Mouse (Mus musculus) ES-E14 (cell line): ENCODE data around the gene Llgl2. TPM values are rescaled to one million over a fixed set of nuclear protein-coding genes. Genes with fewer than 3 reads are reported as not detected.

Experiments
- DNase-seq: peaks from one replicate; pipeline ENCODE4 v3.0.0-alpha.2; 2013; ENCODE audit warnings: low read depth, low spot score
- H3K27ac ChIP-seq: 2 replicates; pipeline ENCODE4 v1.5.1; 2012; ENCODE audit warnings: low read depth, mild to moderate bottlenecking, low read length, moderate library complexity, mixed read lengths; ENCODE audit not compliant: poor library complexity, insufficient read depth, severe bottlenecking
- H3K36me3 ChIP-seq: 2 replicates; pipeline ENCODE4 v1.6.1; 2012; ENCODE audit warnings: mild to moderate bottlenecking, low read length, moderate library complexity, mixed read lengths; ENCODE audit not compliant: control insufficient read depth, poor library complexity, insufficient read depth, severe bottlenecking
- H3K4me1 ChIP-seq, 2 experiments: fragments of 150-350 bp in 1 of 2; sonication (generic) in 1 of 2; 2 replicates each; pipeline ENCODE4 v1.6.1; 2012; ENCODE audit warnings: low read length in 2 of 2, mild to moderate bottlenecking in 1 of 2, mixed read lengths in 1 of 2; ENCODE audit not compliant: control insufficient read depth in 2 of 2, insufficient read depth in 2 of 2, poor library complexity in 1 of 2
- H3K4me3 ChIP-seq, 2 experiments: fragments of 150-350 bp in 1 of 2; sonication (generic) in 1 of 2; 2 replicates each; pipeline ENCODE4 v1.5.1; 2012; ENCODE audit warnings: low read length in 2 of 2, low read depth in 1 of 2, mild to moderate bottlenecking in 1 of 2, mixed read lengths in 1 of 2; ENCODE audit not compliant: insufficient read depth in 1 of 2, poor library complexity in 1 of 2, severe bottlenecking in 1 of 2
- H3K9ac ChIP-seq: 2 replicates; pipeline ENCODE4 v1.6.1; 2012; ENCODE audit warnings: low read depth, mild to moderate bottlenecking, low read length, mixed read lengths; ENCODE audit not compliant: poor library complexity, insufficient read depth, severe bottlenecking
- H3K9me3 ChIP-seq: fragments of 150-350 bp; sonication (generic); 2 replicates; pipeline ENCODE4 v1.6.1; 2012; ENCODE audit warnings: low read depth, mild to moderate bottlenecking, low read length; ENCODE audit not compliant: control insufficient read depth, insufficient read depth
- CHD2 ChIP-seq: IDR thresholded peaks from 2 replicates; pipeline ENCODE4 v1.6.1; 2014; ENCODE audit warnings: mild to moderate bottlenecking, low read depth, low read length, inconsistent platforms
- HCFC1 ChIP-seq: IDR thresholded peaks from 2 replicates; pipeline ENCODE4 v1.6.1; 2012; ENCODE audit warnings: low read length, inconsistent platforms, borderline replicate concordance; ENCODE audit not compliant: insufficient read depth
- MAFK ChIP-seq: IDR thresholded peaks from 2 replicates; pipeline ENCODE4 v1.6.1; 2014; ENCODE audit warnings: mild to moderate bottlenecking, low read depth, low read length, inconsistent platforms; ENCODE audit not compliant: insufficient read depth
- ZC3H11A ChIP-seq: IDR thresholded peaks from 2 replicates; pipeline ENCODE4 v1.6.1; 2012; ENCODE audit warnings: low read depth, mild to moderate bottlenecking, inconsistent platforms, low read length, borderline replicate concordance
- ZNF384 ChIP-seq: IDR thresholded peaks from 2 replicates; pipeline ENCODE4 v1.6.1; 2012; ENCODE audit warnings: low read depth, low read length, inconsistent platforms
- in situ Hi-C, 2 experiments: fragments of 600-800 bp; cut with MboI; formaldehyde crosslinking; loops; one replicate each; pipeline ENCODE4 v1.15.1; 2025; ENCODE audit warnings: low sequenced_read_pairs in 2 of 2, inconsistent platforms in 1 of 2; ENCODE audit not compliant: unreplicated experiment in 2 of 2
- total RNA-seq: library from RNA; depleted of rRNA; stranded (reverse); fragments of 300-350 nt; gene quantifications from 2 replicates; pipeline ENCODE4 v1.2.3, GENCODE M21; 2012

The Llgl2 gene
- total RNA-seq, 1 experiment = 145 TPM

GRCm38 (mm10) chr11:115878071-115878470 lies 54.2 kb downstream of the Llgl2 start:
- H3K4me3 ChIP-seq = no peak overlapping the region
- no peaks in the 10 kb centered on the region for H3K9me3 ChIP-seq
- in situ Hi-C loops = no loop called here
- peaks cover 0 to 7% of the 10 kb centered on the region in 2 experiments; a peak in 2 of 4 replicates for H3K4me1 ChIP-seq
- H3K9ac ChIP-seq = no peak overlapping the region
- no peak overlapping the region for H3K27ac ChIP-seq
- TF ChIP-seq ZC3H11A (no peak), HCFC1 (no peak), MAFK (no peak), ZNF384 (no peak), CHD2 (no peak)
- H3K36me3 ChIP-seq = no peaks in the 10 kb centered on the region
- no peak for DNase-seq

- no peaks in the 10 kb centered on the region for H3K36me3 ChIP-seq
- DNase-seq = peak; percentile 74
- TF ChIP-seq ZNF384 = no peak
- no peak for TF ChIP-seq HCFC1
- TF ChIP-seq CHD2 = no peak
- H3K9ac ChIP-seq = 0 out of 2 replicates have a peak overlapping the region, but pooled peaks have one; percentile 5
- no peak overlapping the region for H3K27ac ChIP-seq
- no peaks in the 10 kb centered on the region for H3K9me3 ChIP-seq
- in situ Hi-C loops = no loop called here
- H3K4me3 ChIP-seq = no peak overlapping the region
- H3K4me1 ChIP-seq = peaks cover 3 to 25% of the 10 kb centered on the region in 2 experiments; a peak in 3 of 4 replicates
Measured at GRCm38 (mm10) chr11:115881002-115881401, 57.2 kb downstream of the Llgl2 start.

GRCm38 (mm10) chr11:115883251-115883650 lies 59.4 kb downstream of the Llgl2 start:
- in situ Hi-C loops = no loop called here
- TF ChIP-seq MAFK (no peak), HCFC1 (no peak), ZC3H11A (no peak), CHD2 (no peak), ZNF384 (no peak)
- peaks cover 3 to 30% of the 10 kb centered on the region in 2 experiments; a peak in 3 of 4 replicates for H3K4me1 ChIP-seq

GRCm38 (mm10) chr11:115884361-115884760 lies 60.5 kb downstream of the Llgl2 start:
- no peak overlapping the region for H3K9ac ChIP-seq
- peak overlapping the region; percentile 45 to 47; a peak in 1 of 4 replicates for H3K4me3 ChIP-seq
- no peaks in the 10 kb centered on the region for H3K36me3 ChIP-seq
- DNase-seq = no peak
- no peaks in the 10 kb centered on the region for H3K9me3 ChIP-seq
- H3K4me1 ChIP-seq = peaks cover 3 to 30% of the 10 kb centered on the region in 2 experiments; a peak in 3 of 4 replicates
- TF ChIP-seq HCFC1 (no peak), ZNF384 (no peak), ZC3H11A (no peak), CHD2 (no peak), MAFK (no peak)
- H3K27ac ChIP-seq = no peak overlapping the region
- in situ Hi-C loops = no loop called here

More at GRCm38 (mm10) chr11:115883251-115883650, 59.4 kb downstream of the Llgl2 start:
- Histone ChIP-seq H3K4me3 (peak overlapping the region; percentile 45 to 47; a peak in 3 of 4 replicates), H3K9ac (peak overlapping the region; percentile 55), H3K36me3 (no peaks in the 10 kb centered on the region), H3K27ac (no peak overlapping the region), H3K9me3 (no peaks in the 10 kb centered on the region)
- no peak for DNase-seq

GRCm38 (mm10) chr11:115885281-115885680 lies 61.4 kb downstream of the Llgl2 start:
- TF ChIP-seq HCFC1 = no peak
- no peak for TF ChIP-seq CHD2
- H3K9ac ChIP-seq = peak overlapping the region; percentile 10; the same call in 1 of the 2 replicates
- in situ Hi-C loops = no loop called here
- peak; percentile 63 for DNase-seq
- H3K36me3 ChIP-seq = no peaks in the 10 kb centered on the region
- H3K9me3 ChIP-seq = no peaks in the 10 kb centered on the region
- H3K4me3 ChIP-seq = peak overlapping the region; percentile 38 to 53; a peak in 3 of 4 replicates
- H3K27ac ChIP-seq = no peak overlapping the region
- peaks cover 3 to 27% of the 10 kb centered on the region in 2 experiments; a peak in 3 of 4 replicates for H3K4me1 ChIP-seq
